Mouse (Mus musculus) layer of hippocampus, adult 11-12 months (tissue): ENCODE measurements at regions not wholly inside any gene's neighbourhood (a gene's known extent, or its start where the extent isn't known, plus 50 kb on each side); places are given as distances from the start of the nearest gene placed in this dataset.

ENCODE experiments used
- DNase-seq: peaks from one replicate; pipeline ENCODE4 v3.0.0; 2022; ENCODE audit warnings: low spot score

GRCm38 (mm10) chrX:145672776-145673175, 167.8 kb upstream of the Amot start:
- peak; percentile 9 for DNase-seq

- DNase-seq = no peak
These were observed 146.7 kb upstream of the Amot start for GRCm38 (mm10) chrX:145651647-145652046.

DNA sequence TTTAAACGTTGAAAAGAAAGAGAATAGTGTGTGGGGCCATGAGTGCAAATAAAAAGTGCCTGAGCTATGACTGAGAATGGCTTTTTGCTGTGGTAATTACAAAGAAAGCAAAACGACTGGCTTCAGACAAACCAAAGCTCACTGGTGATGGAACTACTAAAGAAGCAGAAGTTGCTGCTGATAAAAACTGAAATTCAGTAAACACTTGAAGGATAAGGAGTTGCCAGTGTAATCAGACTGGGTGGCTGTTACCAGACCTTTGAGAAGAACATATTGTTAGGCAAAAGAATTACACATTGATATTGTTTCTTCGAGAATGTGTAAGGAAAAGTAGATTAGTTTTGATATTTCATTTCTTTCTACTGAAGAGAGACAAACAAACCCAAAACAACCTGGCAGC, 114.7 kb upstream of the Amot start:
- DNase-seq = no peak

- no peak for DNase-seq
These were observed 97.1 kb upstream of the Amot start for GRCm38 (mm10) chrX:145602085-145602484.

- DNase-seq = no peak
These were observed 85.8 kb upstream of the Amot start for GRCm38 (mm10) chrX:145590733-145591132.

GRCm38 (mm10) chrX:145567528-145567927, 62.5 kb upstream of the Amot start:
- no peak for DNase-seq

DNA sequence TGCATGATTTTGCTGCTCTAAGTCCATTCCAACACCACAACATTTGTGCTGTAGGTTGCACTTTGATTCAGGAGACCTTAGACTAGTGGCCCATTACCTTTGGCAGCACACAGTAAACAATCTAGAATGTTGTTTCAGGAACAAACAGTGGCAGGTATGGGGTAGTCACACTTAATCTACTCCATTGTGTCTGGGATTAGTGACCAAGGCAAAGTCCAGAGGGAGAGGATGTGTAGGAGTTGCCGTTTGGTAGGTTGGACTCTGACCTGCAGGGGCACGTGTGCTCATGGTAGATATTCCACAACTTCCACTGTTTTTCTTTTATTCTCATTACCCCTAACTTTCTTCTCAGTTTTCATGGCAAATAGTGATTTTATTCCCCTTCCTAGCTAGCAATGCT, 62.1 kb upstream of the Amot start:
- DNase-seq = no peak

GRCm38 (mm10) chrX:145558881-145559280, 53.9 kb upstream of the Amot start:
- DNase-seq = no peak
